Mouse (Mus musculus): ENCODE measurements around the gene Dnajc2.
A peak's percentile ranks its signal among the peaks of the same experiment; 100 is the strongest.

The Dnajc2 gene

DNA sequence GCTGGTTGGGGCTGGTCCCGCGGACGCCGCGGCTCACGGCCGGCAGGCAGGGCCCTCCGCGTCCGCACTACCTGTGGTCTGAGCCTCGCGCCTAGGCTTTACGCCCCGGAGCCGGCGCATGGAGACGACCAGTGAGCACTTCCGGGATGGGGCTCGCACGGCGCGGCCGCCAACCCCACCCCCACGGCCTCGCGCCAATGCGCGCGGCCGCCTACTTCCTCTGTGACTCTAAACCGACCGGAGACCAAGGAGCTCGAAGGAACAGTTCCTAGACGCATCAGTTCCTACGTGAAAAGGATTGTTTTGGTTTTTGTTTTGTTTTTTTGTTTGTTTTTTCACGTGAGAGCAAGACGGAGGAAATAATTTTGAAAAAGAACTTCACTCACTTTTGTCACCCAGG lies at the start of gene Dnajc2, which contains the start of gene Psmc2:
Gene Dnajc2, minus strand, starts transcription at position 199 of the 400 bp plus-strand sequence.
Gene Psmc2, plus strand, starts transcription at position 231 of the 400 bp plus-strand sequence.
- peak; percentile 30 for DNase-seq (ENCODE audit: extremely low read depth, low read depth, low spot score)

DNA sequence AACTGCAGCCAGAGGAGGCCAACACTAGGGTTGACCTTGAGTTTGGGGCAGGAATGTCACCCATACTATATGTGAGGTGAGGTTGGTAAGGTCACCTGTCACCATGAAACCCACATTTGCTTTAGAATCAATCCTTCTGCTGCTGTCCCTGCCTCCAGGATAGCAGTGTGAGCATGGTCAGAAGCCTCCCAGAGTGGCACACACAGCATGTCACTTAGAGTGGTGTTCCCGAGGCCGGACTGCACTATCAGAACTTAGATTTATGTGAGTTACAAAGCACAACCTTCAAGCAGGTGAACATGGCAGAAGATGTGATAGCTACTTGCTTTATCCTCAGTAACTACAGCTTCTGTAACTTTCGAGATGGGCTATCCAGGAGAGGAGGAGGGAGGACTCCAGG lies 46.7 kb upstream of the Dnajc2 start:
- DNase-seq (ENCODE audit: extremely low read depth, low read depth, low spot score): no peak

DNA sequence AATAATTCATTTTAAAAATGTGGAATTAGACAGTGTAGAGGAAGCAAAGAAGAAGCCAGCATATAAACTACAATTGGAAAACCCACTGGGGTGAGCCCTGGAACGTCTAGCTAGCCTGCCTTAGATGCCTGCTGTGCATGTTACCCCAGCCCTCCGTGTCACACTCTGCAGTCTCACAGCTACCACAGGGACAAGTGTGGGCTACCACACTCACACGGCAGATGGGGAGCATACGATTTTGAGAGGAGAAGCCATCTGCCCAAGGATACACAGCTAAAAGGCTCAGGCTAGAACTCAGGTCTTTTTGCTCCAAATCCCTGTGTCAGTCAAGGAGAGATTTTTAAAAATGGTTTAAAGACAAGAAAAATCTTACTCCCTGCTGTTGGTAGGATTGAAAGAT lies 43.8 kb upstream of the Dnajc2 start:
- DNase-seq (ENCODE audit: extremely low read depth, low read depth, low spot score): no peak

DNA sequence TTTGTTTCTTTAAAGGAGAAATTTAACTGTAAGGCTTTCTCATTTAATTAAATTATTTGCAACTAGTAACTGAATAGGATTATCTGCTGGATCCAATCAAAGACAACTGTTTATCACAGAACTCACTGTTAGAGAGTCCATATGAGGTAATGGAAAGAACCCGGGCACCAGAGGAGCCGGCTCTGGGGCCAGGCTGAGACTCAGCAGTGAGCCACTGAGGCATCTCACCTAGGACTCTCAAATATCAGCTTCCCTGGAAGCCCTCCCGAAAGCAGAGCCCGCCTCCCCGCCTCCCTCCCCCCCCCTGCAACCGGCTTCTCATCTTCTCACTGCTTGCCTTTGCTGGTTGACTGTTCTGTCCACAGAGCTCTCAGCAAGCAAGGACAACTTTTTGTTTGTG lies 42.6 kb upstream of the Dnajc2 start:
- no peak for DNase-seq (ENCODE audit: extremely low read depth, low read depth, low spot score)

DNA sequence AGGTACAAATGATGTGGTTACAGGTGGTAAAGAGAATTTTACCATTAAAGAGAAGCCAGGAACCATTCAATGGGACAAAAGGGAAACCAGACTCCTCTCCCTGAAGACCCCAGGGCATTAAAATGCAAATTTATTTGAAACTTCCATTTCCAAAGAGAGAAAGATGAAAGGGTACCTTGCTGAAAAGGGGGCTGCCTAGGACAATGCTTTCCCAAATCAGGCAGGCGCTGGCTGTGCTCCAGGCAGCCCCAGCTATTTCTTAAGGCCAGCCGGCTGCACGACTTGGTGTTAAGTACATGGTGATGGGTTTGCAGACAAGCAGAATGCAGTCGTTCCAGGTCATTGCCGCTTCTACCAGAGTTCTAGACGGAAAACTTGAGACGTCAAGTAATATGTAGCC lies 41.3 kb upstream of the Dnajc2 start:
- DNase-seq (ENCODE audit: extremely low read depth, low read depth, low spot score): no peak

DNA sequence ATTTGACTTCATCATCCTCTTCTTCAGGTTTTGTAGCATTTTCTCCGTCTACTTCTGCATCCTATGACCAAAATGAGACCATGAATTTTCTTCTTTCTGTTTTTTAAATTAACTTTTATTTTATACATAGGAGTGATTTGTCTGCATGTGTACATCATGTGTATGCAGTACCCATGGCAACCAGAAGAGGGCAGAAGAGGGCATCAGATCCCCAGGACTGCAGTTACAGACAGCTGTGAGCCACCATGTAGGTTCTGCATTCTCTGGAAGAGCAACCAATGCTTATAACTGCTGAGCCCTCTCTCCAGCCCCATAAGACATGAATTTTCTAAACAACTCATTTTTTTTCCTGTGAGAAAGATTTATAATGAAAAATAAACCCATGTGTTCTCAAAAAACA lies 28.9 kb upstream of the Dnajc2 start:
- DNase-seq (ENCODE audit: extremely low read depth, low read depth, low spot score): no peak

DNA sequence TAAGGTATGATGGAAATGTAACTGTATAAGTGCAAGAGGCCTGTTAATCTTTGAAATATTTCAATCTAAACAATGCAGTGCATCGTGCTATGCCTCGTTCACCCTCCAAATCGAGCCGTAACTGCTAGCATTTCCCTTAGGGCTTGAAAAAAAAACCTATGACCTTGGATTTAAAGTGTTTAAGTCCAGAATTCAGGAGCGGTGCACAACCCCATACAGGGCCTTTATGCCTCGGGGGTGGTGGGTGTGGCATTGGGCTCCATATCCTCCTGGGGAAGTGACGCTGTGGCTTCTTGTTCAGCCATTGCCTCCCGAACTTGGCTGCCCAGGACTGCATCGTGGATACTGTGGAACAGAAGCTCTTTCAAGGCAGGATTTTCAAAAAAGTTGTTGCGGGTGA lies 25.9 kb upstream of the Dnajc2 start:
- no peak for DNase-seq (ENCODE audit: extremely low read depth, low read depth, low spot score)

DNA sequence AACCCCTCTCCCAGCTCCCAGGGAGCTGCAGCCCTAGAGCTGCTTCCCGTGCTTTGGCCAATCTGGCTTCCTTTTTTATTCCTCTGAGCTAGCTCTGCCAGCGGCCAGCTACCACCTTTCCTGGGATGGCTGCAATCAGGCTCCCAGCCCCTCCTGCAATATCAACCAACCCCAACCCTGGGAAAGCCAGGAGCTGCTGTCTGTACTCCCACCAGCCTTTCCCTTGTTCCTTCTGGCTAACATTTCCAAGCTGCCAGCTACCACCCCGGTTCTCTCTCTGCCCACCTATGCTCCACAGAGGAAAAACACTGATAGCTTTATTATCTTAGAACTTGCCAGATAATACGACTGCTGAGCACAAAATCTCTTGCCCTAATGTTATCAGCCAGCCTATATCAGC lies 19.8 kb upstream of the Dnajc2 start:
- no peak for DNase-seq (ENCODE audit: extremely low read depth, low read depth, low spot score)

DNA sequence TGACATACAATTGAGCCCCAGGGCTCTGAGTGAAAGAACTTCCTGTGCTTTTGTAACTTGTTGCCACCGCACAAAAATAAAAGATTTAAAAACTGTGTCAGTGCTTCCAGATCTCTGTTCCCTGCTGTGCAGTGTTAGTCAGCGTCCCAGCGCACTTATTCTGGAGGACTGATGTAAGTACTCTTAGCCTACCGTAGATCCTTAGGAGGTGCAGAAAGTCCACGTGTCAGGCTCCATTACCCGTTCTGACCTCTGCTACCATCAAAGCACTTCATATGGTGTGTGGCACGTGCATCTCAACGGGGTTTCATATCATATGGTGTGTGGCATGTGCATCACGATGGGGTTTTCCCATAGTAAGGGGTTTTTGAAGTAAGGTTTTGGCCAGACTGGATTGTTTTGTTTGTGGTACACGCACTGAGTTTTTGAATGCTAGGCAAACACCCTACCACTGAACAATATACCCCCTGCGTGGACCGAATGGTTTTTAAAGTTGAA lies 18.7 kb upstream of the Dnajc2 start:
- DNase-seq (ENCODE audit: extremely low read depth, low read depth, low spot score): no peak

DNA sequence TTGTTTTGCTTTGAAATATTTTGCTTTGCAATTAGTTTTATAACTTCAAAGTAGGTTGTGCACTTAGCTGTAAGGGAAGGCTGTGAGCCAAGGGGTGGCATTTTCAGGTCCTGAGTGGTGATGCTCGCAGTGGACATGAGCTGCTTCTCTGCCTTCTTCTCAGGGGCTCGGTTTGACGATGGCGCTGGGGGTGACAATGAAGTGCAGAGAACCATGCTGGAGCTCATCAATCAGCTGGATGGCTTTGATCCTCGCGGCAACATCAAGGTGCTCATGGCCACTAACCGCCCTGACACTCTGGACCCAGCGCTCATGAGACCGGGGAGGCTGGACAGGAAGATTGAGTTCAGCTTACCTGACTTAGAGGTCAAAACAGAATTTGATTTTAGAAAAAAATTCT lies 17.9 kb upstream of the Dnajc2 start:
- DNase-seq (ENCODE audit: extremely low read depth, low read depth, low spot score): no peak

DNA sequence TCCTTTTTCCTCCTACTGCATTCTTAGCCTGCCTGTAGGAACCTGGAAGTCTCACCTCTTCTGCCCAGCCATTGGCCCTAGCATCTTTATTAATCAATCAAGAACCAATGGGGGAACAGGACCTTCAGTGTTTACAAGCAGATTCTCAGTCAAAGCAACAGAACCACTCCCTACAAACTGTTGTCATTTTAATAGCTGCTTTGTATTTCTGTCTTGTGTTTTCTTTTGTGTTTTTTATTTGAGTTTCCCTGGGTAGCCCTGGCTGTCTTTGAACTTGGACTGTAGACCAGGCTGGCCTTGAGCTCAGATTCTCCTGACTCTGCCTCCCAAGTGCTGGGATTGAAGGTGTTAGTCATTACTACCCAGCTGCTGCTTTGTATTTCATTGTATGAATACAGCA lies 7.1 kb upstream of the Dnajc2 start:
- no peak for DNase-seq (ENCODE audit: extremely low read depth, low read depth, low spot score)

DNA sequence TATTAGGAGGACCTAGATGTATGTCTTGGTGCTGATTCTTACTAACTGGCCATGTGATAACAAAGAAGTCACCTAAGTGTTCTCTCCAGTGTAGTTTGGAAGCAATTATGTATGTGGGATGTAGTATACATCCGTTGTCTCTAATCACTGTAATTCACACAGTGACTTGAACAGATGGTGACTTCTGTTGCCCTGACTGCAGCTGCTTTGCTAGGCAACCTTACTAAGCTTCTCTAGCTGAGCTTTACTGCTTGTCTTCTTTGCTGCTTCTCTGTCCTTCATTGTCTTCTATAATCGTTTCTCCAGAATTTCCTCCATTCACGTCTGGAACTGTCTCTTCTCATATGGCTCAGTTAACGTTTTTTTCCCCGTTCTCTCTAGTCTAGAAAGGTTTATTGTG lies 4.0 kb upstream of the Dnajc2 start:
- DNase-seq (ENCODE audit: extremely low read depth, low read depth, low spot score): no peak

DNA sequence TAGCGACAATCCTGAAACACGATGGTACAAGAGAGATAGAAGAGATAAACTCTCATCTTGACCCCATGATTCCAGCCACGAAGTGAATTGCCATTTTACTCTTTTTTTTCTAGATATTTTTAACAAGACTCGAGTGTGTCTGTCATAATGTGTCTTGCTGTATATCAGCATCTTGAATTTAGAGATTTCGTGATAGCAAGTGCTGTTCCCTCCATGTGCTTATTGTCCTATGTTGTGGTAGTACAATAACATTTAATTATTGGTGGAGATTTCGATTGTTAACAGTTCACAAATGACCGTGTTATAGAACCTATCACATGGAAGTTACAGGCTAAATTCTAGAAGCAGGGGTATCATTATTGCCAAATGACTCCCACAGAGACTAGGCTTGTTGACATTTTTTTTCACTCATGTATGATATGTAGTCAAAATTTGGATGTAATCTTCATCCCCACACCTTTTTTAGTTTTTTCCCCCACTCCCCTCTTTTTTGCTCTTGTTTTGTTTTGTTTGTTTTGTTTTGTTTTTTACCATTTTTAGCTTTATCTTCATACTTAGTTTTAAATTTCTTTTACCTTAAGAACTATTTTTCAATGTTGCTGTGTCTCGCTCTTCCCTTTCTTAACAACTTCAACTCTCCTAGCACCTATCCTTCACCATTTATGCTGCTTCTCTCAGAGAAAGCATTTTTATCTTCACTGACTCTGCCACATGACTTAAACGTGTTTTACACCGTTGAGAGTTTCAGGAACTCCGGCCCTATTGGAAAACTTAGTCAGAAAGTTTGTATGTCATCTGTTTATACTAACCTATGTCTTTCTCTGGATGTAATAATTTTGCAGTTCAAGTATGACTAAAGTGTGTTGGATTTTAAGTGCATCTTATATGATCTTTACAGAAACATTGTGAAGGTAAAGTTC lies 2.4 kb upstream of the Dnajc2 start:
- no peak for DNase-seq (ENCODE audit: extremely low read depth, low read depth, low spot score)

DNA sequence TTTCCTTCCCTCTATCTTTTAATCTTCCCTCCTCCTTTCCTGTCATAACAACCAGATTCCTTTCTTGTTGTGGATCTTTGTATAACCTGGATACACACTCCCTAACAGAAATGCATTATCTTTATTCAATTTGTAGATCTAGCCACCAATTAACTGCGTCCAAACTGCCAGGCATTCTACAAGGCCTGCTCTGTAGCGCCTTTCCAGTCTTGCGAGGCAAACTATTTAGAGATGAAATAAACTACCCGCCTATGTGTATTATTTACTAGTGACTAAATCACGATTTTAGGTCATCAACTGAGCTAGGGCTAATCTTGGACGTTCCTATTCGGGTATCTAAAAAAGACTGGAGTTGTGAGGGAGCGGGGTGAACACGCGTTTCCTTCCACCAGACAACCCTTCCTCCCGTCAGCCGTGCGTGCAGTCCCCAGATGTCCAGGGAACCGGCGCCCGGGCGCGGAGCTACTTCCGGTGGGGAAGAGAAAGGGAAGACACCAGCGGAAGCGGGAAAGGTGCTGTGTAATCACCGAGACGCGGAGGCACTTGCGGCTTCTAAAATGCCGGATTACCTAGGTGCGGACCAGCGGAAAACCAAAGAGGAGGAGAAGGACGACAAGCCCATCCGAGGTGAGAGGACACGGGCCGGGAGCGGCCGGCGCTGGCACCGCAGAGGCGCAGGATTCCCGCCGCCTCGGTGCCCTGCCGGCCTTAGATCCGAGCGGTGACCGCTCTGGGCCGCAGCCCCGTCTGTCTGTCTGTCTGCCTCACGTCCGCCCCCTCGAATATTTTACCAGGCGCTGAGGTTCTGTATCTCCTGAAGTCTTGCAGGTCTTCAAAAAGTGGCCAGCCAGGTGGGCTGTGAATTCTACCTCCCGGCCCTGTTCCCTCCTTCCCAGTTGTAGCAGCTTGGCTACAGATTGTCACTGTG lies 1.5 kb upstream of the Dnajc2 start:
- DNase-seq (ENCODE audit: extremely low read depth, low read depth, low spot score): peak; percentile 21

DNA sequence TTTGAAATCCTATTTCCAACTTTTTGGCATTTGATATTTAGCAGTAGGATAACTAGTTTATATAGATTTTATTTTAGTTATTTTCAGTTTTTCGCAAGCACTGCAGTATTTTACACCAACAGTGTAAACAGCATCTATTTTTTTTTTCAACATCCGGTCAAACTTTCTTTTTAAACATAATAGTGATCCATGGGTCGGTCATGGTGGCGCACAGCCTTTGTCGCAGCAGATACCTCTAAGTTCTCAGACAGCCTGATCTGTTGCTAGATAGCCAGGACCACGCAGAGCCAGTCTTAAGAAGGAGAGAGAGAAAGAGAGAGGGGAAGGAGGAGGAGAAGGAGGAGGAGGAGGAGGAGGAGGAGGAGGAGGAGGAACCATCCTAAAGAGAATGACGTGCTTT lies 725 bp upstream of the Dnajc2 start:
- no peak for DNase-seq (ENCODE audit: extremely low read depth, low read depth, low spot score)

DNA sequence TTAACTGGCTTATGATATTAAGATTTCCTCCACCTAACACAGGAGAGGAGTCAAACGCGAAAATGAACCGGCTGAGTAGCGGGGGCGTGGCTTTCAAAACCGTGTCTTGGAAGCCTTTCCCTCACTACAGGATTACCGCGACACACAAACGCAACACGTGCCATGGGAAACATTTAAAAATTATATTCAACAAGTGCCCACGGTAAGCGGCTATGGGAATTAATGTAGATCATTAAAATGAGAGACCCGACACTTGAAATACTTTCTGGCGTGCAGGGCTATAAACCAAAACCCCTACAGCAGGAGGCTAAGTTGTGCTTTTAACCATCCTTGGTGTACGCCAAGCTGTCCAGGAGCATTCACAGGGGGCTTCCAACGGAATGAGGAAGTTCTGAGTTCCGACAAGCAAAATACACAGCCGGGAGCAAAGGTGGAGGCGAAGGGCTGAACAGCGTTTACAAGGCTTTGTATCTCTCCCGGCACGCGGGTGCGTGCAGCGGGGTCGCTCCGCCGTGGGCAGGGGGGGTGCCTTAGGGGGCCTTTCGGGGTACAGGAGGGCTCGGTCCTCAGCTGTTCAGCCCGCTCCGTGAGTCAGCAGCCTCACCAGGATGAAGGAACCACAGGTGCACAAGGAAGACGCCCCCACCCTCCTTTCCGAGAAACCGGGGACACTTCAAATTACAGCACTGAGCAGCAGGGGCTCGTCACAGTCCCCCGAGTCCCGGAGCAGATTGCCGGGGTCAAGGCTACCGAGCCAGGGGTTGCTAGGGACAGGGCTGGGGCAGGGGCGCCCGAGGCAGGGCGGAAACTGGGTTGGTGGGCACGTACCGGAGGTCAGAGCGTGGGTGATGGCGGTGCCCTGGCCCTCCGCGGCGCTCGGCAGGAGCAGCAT lies 644 bp downstream of the Dnajc2 start:
- no peak for DNase-seq (ENCODE audit: extremely low read depth, low read depth, low spot score)

DNA sequence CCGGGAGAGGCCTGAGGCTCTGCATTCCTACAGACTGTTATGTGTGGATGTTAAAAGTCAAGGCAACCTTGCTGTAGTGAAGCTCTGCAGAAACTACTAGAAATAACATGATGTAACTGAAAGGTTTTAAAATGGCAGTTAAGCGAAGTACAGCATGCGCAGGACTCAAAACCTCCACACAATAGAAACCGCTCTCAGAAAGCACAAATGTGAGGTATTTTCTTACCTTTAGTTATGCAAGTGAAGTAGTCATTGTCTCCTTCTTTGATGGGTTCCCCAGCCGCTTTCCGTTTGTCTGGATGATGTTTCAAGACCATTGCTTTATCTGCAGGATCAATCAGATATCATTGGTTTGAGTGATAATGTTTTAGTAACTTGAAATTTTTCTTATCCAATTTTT lies 8.6 kb downstream of the Dnajc2 start:
- no peak for DNase-seq (ENCODE audit: extremely low read depth, low read depth, low spot score)

DNA sequence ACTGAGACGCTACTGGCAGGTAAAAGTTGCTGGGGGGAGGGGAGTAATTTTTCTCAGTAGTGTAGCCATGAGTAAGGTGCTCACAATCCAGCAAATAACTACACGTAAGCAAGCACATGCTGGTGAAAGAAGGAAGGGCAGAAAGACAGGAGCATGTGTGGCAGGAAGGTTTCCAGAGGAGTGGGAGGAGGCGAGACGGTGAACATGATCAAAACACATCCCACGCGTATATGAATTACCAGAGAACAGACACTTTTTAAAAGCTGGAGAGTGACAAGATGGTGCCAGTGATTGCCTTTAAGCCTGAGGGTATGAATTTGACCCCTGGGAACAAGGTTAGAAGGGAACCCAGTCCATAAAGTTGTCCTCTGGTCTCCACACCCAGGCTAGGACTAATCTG lies 15.2 kb downstream of the Dnajc2 start:
- DNase-seq (ENCODE audit: extremely low read depth, low read depth, low spot score): no peak

DNA sequence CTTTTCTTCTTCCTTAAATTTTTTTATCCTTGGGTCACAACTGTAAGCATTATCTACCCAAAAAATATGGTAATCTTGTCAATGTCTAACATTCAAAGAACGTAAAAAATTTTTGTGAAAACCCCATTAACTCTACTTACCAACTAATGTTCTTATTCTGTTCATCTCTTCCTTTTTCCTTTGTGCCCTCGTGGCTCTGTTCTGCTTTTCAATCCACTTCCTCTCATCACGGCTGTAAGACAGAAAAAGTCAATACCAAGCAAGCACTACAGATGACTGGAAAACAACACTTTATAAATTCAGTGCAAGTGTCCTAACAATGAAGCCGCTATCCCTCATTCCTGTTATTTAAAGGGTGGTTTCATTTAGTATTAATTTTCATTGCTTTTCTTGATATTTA lies 16.5 kb downstream of the Dnajc2 start:
- no peak for DNase-seq (ENCODE audit: extremely low read depth, low read depth, low spot score)

DNA sequence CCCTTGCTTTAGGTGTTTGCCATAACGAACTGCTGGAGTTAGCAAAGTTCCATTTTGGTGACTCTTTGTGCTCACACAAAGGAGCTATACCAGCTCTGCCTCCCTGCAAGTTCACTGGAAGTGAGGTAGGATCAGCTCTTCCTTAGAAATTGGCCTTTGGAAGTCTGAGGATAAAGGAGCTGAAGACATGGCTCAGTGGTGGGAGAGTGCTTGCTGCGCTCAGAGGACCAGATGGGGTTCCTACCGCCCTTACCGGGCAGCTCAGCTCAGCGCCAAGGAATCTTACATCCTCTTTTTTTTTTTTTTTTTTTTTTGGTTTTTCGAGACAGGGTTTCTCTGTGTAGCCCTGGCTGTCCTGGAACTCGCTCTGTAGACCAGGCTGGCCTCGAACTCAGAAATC lies 39.1 kb downstream of the Dnajc2 start:
- no peak for DNase-seq (ENCODE audit: extremely low read depth, low read depth, low spot score)

DNA sequence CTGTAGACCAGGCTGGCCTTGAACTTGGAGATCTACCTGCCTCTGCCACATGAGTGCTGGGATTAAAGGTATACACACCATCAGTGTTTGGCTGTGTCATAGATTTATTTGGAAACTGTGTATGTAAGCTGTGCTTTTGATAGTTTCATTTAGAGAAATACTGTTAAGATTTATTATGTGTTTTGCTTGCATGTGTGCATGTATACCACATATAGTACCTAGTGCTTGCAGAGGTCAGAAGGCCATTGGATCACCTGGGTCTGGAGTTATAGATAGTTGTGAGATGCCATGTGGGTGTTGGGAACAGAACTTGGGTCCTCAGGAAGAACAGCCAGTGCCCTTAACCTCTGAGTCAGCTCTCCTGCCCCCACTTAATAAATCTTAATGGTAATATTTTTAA lies 40.4 kb downstream of the Dnajc2 start:
- no peak for DNase-seq (ENCODE audit: extremely low read depth, low read depth, low spot score)

All from fat pad, adult 2 months (tissue).